Mouse (Mus musculus) midbrain, postnatal 0 days (tissue): ENCODE measurements around the gene Gm49380. TPM values are rescaled to one million over a fixed set of nuclear protein-coding genes. Genes with fewer than 3 reads are reported as not detected.

ENCODE experiments used
- ATAC-seq: fragments of 200-750 bp; cut with Nextera tagmentation; 2 replicates; pipeline ENCODE4 v1.8.0; 2017; ENCODE audit warnings: moderate number of reproducible peaks, mild to moderate bottlenecking, moderate TSS enrichment, moderate library complexity; ENCODE audit not compliant: low FRiP score
- DNase-seq: peaks from one replicate; pipeline ENCODE4 v3.0.0-alpha.2; 2015; ENCODE audit warnings: low spot score
- H3K27ac ChIP-seq: fragments of 300-500 bp; sonication (generic); 2 replicates; pipeline ENCODE4 v1.5.1; 2014; ENCODE audit warnings: low read depth, mild to moderate bottlenecking, low read length, mixed read lengths
- H3K27me3 ChIP-seq: fragments of 300-500 bp; sonication (generic); 2 replicates; pipeline ENCODE4 v1.6.1; 2014; ENCODE audit warnings: low read length, control low read depth, mixed read lengths; ENCODE audit not compliant: insufficient read depth
- H3K36me3 ChIP-seq: fragments of 300-500 bp; sonication (generic); 2 replicates; pipeline ENCODE4 v1.6.1; 2014; ENCODE audit warnings: low read length, control low read depth, mixed read lengths; ENCODE audit not compliant: insufficient read depth
- H3K4me1 ChIP-seq: fragments of 300-500 bp; sonication (generic); 2 replicates; pipeline ENCODE4 v1.6.1; 2014; ENCODE audit warnings: mild to moderate bottlenecking, control low read depth, antibody characterized with exemption, low read length, mixed read lengths; ENCODE audit not compliant: insufficient read depth
- H3K4me2 ChIP-seq: fragments of 300-500 bp; sonication (generic); 2 replicates; pipeline ENCODE4 v1.6.1; 2014; ENCODE audit warnings: low read depth, mild to moderate bottlenecking, low read length, mixed read lengths; ENCODE audit not compliant: poor library complexity, severe bottlenecking
- H3K4me3 ChIP-seq: fragments of 300-500 bp; sonication (generic); 2 replicates; pipeline ENCODE4 v1.5.1; 2014; ENCODE audit warnings: low read depth, mild to moderate bottlenecking, low read length, moderate library complexity
- H3K9ac ChIP-seq: fragments of 300-500 bp; sonication (generic); replicated peaks from 2 replicates; pipeline ENCODE4 v1.6.1; 2014; ENCODE audit warnings: mild to moderate bottlenecking, low read length, moderate library complexity, mixed read lengths; ENCODE audit not compliant: poor library complexity, severe bottlenecking
- H3K9me3 ChIP-seq: fragments of 300-500 bp; sonication (generic); 2 replicates; pipeline ENCODE4 v1.6.1; 2016; ENCODE audit warnings: low read length, control low read depth
- CTCF ChIP-seq: IDR thresholded peaks from 2 replicates; pipeline ENCODE4 v1.5.1; 2016; ENCODE audit warnings: antibody characterized with exemption, mild to moderate bottlenecking
- WGBS: fragments of 180-500 bp; shearing (Covaris S2); extraction: QIAGEN DNeasy Blood & Tissue Kit; methylation state at CpG from one replicate; pipeline ENCODE4 v1.1.7; 2014; 5-methylcytosine and 5-hydroxymethylcytosine counted together
- polyA plus RNA-seq: library from polyadenylated mRNA; unstranded; fragments of >200 nt; fragmentation: Nextera tagmentation; extraction: Ambion mirVana; gene quantifications from 2 replicates; pipeline ENCODE4 v1.2.1, GENCODE M21; 2015
- total RNA-seq: library from RNA; depleted of rRNA; stranded (reverse); fragments of >200 nt; gene quantifications from 2 replicates; pipeline ENCODE4 v1.2.3, GENCODE M21; 2014

The Gm49380 gene
- total and polyA plus RNA-seq, 2 experiments from 2014 or later: 0.07 TPM; not detected in 1

- DNase-seq (no peak), ATAC-seq (no peak)
- TF ChIP-seq CTCF: no peak
- no peaks in the 10 kb centered on the region for H3K27me3 ChIP-seq
- H3K4me2 ChIP-seq: no peak overlapping the region
- 88% methylated on average over 10 of the region's 10 CpGs for WGBS
- no peaks in the 10 kb centered on the region; the same call in 1 of the 2 replicates for H3K36me3 ChIP-seq
- peaks cover 6% of the 10 kb centered on the region; the same call in 1 of the 2 replicates for H3K4me1 ChIP-seq
- no peak overlapping the region for H3K4me3 ChIP-seq
- no peaks in the 10 kb centered on the region for H3K9me3 ChIP-seq
- no peak overlapping the region for H3K27ac ChIP-seq
- H3K9ac ChIP-seq: no peak overlapping the region
Measured at GRCm38 (mm10) chr9:44105781-44106180, 7.5 kb downstream of the Gm49380 start.

GRCm38 (mm10) chr9:44104881-44105280, 8.4 kb downstream of the Gm49380 start:
- no peak overlapping the region for H3K9ac ChIP-seq
- no peak for TF ChIP-seq CTCF
- no peak overlapping the region for H3K27ac ChIP-seq
- 91% methylated on average over 7 of the region's 7 CpGs for WGBS
- H3K9me3 ChIP-seq: no peaks in the 10 kb centered on the region
- H3K4me1 ChIP-seq: peaks cover 6% of the 10 kb centered on the region; the same call in 1 of the 2 replicates
- no peaks in the 10 kb centered on the region; the same call in 1 of the 2 replicates for H3K36me3 ChIP-seq
- H3K4me2 ChIP-seq: no peak overlapping the region
- H3K4me3 ChIP-seq: no peak overlapping the region
- DNase-seq (no peak), ATAC-seq (no peak)
- no peaks in the 10 kb centered on the region for H3K27me3 ChIP-seq

GRCm38 (mm10) chr9:44101490-44101889, 11.8 kb downstream of the Gm49380 start, which contains the start of gene Mfrp:
Gene Mfrp, plus strand, starts transcription at chr9:44101729.
- 40% methylated on average over 9 of the region's 9 CpGs for WGBS
- Histone ChIP-seq H3K27ac (no peak within 1 kb of the TSS), H3K4me2 (no peak within 1 kb of the TSS), H3K27me3 (no peaks in the 10 kb centered on the region), H3K36me3 (no peaks in the 10 kb centered on the region; the same call in 1 of the 2 replicates), H3K4me1 (peaks cover 4% of the 10 kb centered on the region; the same call in 1 of the 2 replicates), H3K4me3 (no peak within 1 kb of the TSS), H3K9me3 (no peaks in the 10 kb centered on the region), H3K9ac (no peak within 1 kb of the TSS)
- DNase-seq: no peak
- ATAC-seq: no peak
- no peak for TF ChIP-seq CTCF

GRCm38 (mm10) chr9:44096536-44096935, 16.8 kb downstream of the Gm49380 start:
- Histone ChIP-seq H3K4me1 (peaks cover 6% of the 10 kb centered on the region; the same call in 1 of the 2 replicates), H3K9me3 (no peaks in the 10 kb centered on the region), H3K27me3 (no peaks in the 10 kb centered on the region), H3K4me3 (no peak overlapping the region), H3K4me2 (no peak overlapping the region), H3K27ac (peak overlapping the region; percentile 59), H3K9ac (no peak overlapping the region), H3K36me3 (no peaks in the 10 kb centered on the region)
- ATAC-seq (peak; percentile 67; the same call in 1 of the 2 replicates), DNase-seq (peak; percentile 72)
- TF ChIP-seq CTCF: 0 out of 2 replicates have a peak, but pooled peaks have one; percentile 8
- 12% methylated on average over 9 of the region's 9 CpGs for WGBS

GRCm38 (mm10) chr9:44095781-44096180, 17.5 kb downstream of the Gm49380 start:
- Histone ChIP-seq H3K4me2 (no peak overlapping the region), H3K27ac (no peak overlapping the region), H3K4me1 (peaks cover 6% of the 10 kb centered on the region; the same call in 1 of the 2 replicates), H3K27me3 (no peaks in the 10 kb centered on the region), H3K36me3 (no peaks in the 10 kb centered on the region), H3K4me3 (no peak overlapping the region), H3K9ac (no peak overlapping the region), H3K9me3 (no peaks in the 10 kb centered on the region)
- ATAC-seq (no peak), DNase-seq (no peak)
- TF ChIP-seq CTCF: no peak
- WGBS: 85% methylated on average over 9 of the region's 9 CpGs

GRCm38 (mm10) chr9:44094737-44095136, 18.6 kb downstream of the Gm49380 start:
- Histone ChIP-seq H3K4me1 (peaks cover 6% of the 10 kb centered on the region; the same call in 1 of the 2 replicates), H3K4me2 (no peak overlapping the region), H3K9ac (no peak overlapping the region), H3K36me3 (no peaks in the 10 kb centered on the region), H3K9me3 (no peaks in the 10 kb centered on the region), H3K27ac (no peak overlapping the region), H3K4me3 (no peak overlapping the region), H3K27me3 (no peaks in the 10 kb centered on the region)
- WGBS: 85% methylated on average over 3 of the region's 3 CpGs
- TF ChIP-seq CTCF: no peak
- ATAC-seq (no peak), DNase-seq (no peak)
